Mouse (Mus musculus): Measurements from ENCODE around the gene H2al1f. TPM values are rescaled to one million over a fixed set of nuclear protein-coding genes. Genes with fewer than 3 reads are reported as not detected.
"Not testable (repeated sequence)": the region's sequence is repeated elsewhere in the genome, so short reads cannot be mapped to it uniquely, and the experiment has no call there.

Gene H2al1f
- not detected in 2 replicates for total RNA-seq (2015; ENCODE audit: low replicate concordance)
- total RNA-seq (2017; ENCODE audit: low replicate concordance), result not detected in 2 replicates

DNA sequence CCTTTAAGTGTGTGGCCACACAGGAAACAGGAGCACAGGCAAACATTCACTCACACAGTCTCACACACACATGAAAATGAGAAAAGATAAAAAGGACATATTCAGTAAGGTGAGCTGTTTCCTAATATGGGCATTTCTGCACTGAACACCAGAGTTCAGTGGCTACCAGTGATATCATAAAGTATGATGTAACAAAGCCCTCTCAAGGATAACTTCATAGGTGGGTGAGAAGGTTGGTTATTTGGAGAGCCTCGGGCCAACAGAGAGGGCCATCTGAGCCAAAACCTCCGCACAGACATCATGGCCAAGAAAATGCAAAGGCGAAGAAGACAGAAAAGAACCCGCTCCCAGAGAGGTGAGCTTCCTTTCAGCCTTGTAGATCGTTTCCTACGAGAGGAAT is at the start of gene H2al1f:
TSS of gene H2al1f (plus strand) at position 301 of the 400 bp plus-strand sequence.
- not testable (repeated sequence) for ATAC-seq (replicated peaks; ENCODE audit: low FRiP score, poor library complexity, severe bottlenecking)

DNA sequence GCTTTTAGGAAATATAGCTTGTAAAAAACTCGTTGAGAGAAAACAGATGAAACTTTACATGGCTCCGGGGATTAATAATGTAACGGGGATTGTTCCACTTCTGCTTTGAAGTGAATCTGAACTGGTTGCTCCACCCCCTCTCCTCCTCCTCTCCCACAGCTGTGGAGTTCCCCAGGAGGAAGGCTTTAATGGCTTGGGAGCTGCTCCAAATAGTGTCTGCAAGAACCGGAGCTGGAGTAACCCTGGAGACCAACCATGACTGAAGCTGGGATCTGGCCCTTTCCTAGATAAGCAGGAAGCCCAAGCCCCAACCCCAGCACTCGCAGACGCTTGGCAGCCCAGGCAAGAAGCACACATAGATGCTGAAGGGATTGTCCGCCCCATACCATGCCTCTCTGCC is 47.2 kb upstream of the H2al1f start:
- no peak for ATAC-seq (replicated peaks; ENCODE audit: low FRiP score, poor library complexity, severe bottlenecking)

DNA sequence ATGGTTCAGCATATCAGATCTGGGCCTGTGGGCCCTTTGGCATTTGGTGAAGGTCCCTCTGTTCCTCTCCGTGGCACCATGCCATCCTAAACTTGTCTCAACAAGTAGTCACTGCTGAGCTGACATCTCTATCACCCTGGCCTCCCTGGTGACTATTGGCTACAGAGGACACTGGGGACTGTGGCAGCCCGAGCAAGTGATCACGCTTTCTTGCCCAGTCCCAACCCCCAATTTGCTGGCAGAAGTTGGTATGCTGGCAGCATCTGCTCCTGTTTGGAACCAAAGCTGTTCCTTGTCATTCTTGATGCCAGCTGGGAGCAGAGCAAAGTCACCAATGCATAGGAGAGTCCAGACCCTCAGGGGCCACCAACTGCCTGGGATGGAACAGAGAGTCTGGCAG is 45.9 kb upstream of the H2al1f start:
- ATAC-seq (replicated peaks; ENCODE audit: low FRiP score, poor library complexity, severe bottlenecking), result no peak

DNA sequence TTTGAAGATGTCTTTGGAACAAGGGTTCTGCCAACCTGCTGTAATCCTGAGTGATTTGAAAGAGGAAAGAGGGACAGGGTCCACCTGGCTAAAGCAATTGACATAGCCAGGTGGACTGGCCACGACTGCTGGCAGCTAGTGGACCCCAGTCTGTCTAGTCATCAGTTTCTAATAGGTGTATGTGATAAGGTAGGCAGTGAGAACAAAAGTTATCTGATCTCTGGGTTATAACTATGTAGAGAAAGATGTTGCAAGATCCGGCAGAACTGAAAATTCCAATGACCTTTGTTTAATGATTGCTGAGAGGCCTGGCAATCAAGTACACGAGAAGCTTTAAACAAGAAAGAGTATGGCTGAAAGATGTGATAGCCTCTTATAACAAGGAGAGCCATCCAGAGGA is 41.8 kb upstream of the H2al1f start:
- no peak for ATAC-seq (replicated peaks; ENCODE audit: low FRiP score, poor library complexity, severe bottlenecking)

DNA sequence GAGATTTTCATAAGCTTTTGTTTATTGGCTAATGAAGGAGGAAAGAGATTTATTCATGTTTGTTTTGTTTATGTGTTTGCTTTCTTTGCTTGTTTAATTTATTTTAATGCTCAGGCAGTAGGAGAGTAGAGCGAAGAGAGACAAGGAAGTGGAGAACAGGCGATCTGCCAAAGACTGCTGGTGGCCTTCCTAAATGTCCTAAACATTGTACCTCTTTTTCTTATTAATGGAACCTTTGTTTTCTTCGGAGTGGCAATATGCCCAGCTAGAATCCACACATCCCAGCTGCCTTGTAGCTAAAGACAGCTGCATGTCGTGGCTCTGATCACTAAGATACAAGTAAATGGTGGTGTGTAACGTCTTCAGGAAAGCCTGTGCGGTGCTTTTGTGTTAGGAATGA is 37.9 kb upstream of the H2al1f start:
- no peak for ATAC-seq (replicated peaks; ENCODE audit: low FRiP score, poor library complexity, severe bottlenecking)

DNA sequence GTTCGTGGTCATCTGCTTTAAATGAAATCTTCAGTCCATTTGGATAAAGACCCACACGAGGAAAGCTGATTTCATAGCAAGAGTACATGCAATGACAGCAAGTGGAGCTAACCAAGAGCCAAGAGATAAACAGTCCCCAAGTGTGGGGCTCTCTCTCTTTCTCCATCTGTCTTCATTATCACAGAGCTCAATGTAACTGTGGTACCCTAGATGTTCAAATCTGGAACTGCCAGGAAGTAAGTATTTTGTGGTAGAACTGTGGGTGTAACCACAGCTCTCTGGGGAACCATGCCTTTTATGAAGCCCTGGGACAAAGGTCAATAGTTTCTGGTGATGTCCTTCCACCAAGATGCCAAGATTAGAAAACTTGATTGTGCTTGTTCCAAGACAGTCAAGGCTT is 34.2 kb upstream of the H2al1f start:
- no peak for ATAC-seq (replicated peaks; ENCODE audit: low FRiP score, poor library complexity, severe bottlenecking)

DNA sequence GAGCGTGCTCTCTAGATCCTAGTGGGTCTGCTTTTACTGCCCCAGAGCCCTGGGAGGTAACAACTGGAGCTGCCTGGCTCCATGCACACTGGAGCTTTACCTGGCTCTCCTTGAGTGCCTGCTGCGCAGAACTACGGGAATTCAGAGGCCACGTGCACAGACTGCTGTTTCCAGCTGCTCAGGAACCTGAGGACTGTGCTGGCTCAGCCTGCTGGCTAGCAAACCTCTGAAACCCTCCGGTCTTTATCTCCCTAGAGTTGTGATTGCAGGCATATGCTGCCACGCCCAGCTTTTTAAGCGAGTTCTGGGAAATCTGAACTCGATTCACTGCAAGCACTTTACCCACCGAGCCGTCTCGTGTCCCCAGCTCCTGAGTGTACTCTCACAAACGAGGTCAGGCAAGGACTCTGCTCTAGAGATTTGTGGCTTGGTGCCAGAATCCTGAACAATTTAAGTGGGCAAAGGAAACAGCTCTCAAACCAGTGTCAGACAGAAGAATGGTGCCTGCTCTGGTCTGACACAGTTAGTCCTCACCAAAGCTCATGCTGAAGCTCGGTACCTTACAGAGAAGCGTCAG is 26.6 kb upstream of the H2al1f start:
- no peak for ATAC-seq (replicated peaks; ENCODE audit: low FRiP score, poor library complexity, severe bottlenecking)

DNA sequence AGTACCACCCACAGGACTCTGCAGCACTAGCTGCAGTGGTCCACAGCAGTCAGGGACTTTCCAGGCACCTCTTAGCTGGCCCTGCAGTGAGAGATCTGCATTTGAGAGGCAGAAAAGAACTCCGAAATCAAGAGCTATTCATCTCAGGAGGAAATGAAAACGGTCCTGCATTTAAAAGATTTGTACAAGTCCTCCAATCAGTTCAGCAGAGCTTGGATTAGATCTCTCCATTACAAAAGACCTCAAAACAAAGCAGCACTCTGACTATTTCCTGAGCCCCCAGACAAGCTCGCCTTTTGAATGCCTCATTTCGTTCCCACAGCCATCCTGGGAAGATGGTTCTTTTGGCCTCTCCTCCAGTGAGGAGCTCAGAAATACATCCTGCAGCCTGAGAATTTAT is 25.7 kb upstream of the H2al1f start:
- no peak for ATAC-seq (replicated peaks; ENCODE audit: low FRiP score, poor library complexity, severe bottlenecking)

DNA sequence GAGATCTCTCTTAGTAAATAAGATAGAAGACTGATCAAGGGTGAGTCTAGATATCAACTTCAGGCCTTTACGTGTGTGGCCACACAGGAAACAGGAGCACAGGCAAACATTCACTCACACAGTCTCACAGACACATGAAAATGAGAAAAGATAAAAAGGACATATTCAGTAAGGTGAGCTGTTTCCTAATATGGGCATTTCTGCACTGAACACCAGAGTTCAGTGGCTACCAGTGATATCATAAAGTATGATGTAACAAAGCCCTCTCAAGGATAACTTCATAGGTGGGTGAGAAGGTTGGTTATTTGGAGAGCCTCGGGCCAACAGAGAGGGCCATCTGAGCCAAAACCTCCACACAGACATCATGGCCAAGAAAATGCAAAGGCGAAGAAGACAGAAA is 16.0 kb upstream of the H2al1f start, which contains the start of gene H2al1a:
TSS of gene H2al1a (plus strand) at position 301 of the 400 bp plus-strand sequence.
- ATAC-seq (replicated peaks; ENCODE audit: low FRiP score, poor library complexity, severe bottlenecking), result not testable (repeated sequence)

DNA sequence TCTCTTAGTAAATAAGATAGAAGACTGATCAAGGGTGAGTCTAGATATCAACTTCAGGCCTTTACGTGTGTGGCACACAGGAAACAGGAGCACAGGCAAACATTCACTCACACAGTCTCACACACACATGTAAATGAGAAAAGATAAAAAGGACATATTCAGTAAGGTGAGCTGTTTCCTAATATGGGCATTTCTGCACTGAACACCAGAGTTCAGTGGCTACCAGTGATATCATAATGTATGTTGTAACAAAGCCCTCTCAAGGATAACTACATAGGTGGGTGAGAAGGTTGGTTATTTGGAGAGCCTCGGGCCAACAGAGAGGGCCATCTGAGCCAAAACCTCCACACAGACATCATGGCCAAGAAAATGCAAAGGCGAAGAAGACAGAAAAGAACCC is 12.8 kb upstream of the H2al1f start, which contains the start of gene H2al1b:
TSS of gene H2al1b (plus strand) at position 301 of the 400 bp plus-strand sequence.
- ATAC-seq (replicated peaks; ENCODE audit: low FRiP score, poor library complexity, severe bottlenecking), result not testable (repeated sequence)

DNA sequence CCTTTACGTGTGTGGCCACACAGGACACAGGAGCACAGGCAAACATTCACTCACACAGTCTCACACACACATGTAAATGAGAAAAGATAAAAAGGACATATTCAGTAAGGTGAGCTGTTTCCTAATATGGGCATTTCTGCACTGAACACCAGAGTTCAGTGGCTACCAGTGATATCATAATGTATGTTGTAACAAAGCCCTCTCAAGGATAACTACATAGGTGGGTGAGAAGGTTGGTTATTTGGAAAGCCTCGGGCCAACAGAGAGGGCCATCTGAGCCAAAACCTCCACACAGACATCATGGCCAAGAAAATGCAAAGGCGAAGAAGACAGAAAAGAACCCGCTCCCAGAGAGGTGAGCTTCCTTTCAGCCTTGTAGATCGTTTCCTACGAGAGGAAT is 9.6 kb upstream of the H2al1f start, which contains the start of gene H2al1c:
TSS of gene H2al1c (plus strand) at position 301 of the 400 bp plus-strand sequence.
- not testable (repeated sequence) for ATAC-seq (replicated peaks; ENCODE audit: low FRiP score, poor library complexity, severe bottlenecking)

DNA sequence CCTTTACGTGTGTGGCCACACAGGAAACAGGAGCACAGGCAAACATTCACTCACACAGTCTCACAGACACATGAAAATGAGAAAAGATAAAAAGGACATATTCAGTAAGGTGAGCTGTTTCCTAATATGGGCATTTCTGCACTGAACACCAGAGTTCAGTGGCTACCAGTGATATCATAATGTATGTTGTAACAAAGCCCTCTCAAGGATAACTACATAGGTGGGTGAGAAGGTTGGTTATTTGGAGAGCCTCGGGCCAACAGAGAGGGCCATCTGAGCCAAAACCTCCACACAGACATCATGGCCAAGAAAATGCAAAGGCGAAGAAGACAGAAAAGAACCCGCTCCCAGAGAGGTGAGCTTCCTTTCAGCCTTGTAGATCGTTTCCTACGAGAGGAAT is 6.4 kb upstream of the H2al1f start, which contains the start of gene H2al1d:
TSS of gene H2al1d (plus strand) at position 301 of the 400 bp plus-strand sequence.
- ATAC-seq (replicated peaks; ENCODE audit: low FRiP score, poor library complexity, severe bottlenecking), result not testable (repeated sequence)

DNA sequence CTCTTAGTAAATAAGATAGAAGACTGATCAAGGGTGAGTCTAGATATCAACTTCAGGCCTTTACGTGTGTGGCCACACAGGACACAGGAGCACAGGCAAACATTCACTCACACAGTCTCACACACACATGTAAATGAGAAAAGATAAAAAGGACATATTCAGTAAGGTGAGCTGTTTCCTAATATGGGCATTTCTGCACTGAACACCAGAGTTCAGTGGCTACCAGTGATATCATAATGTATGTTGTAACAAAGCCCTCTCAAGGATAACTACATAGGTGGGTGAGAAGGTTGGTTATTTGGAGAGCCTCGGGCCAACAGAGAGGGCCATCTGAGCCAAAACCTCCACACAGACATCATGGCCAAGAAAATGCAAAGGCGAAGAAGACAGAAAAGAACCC is 3.3 kb upstream of the H2al1f start, which contains the start of gene H2al1e:
TSS of gene H2al1e (plus strand) at position 301 of the 400 bp plus-strand sequence.
- not testable (repeated sequence) for ATAC-seq (replicated peaks; ENCODE audit: low FRiP score, poor library complexity, severe bottlenecking)

DNA sequence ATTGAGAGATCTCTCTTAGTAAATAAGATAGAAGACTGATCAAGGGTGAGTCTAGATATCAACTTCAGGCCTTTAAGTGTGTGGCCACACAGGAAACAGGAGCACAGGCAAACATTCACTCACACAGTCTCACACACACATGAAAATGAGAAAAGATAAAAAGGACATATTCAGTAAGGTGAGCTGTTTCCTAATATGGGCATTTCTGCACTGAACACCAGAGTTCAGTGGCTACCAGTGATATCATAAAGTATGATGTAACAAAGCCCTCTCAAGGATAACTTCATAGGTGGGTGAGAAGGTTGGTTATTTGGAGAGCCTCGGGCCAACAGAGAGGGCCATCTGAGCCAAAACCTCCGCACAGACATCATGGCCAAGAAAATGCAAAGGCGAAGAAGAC is 3.0 kb downstream of the H2al1f start, which contains the start of gene H2al1g:
TSS of gene H2al1g (plus strand) at position 301 of the 400 bp plus-strand sequence.
- not testable (repeated sequence) for ATAC-seq (replicated peaks; ENCODE audit: low FRiP score, poor library complexity, severe bottlenecking)

DNA sequence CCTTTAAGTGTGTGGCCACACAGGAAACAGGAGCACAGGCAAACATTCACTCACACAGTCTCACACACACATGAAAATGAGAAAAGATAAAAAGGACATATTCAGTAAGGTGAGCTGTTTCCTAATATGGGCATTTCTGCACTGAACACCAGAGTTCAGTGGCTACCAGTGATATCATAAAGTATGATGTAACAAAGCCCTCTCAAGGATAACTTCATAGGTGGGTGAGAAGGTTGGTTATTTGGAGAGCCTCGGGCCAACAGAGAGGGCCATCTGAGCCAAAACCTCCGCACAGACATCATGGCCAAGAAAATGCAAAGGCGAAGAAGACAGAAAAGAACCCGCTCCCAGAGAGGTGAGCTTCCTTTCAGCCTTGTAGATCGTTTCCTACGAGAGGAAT is 6.2 kb downstream of the H2al1f start, which contains the start of gene H2al1h:
TSS of gene H2al1h (plus strand) at position 301 of the 400 bp plus-strand sequence.
- ATAC-seq (replicated peaks; ENCODE audit: low FRiP score, poor library complexity, severe bottlenecking), result not testable (repeated sequence)

DNA sequence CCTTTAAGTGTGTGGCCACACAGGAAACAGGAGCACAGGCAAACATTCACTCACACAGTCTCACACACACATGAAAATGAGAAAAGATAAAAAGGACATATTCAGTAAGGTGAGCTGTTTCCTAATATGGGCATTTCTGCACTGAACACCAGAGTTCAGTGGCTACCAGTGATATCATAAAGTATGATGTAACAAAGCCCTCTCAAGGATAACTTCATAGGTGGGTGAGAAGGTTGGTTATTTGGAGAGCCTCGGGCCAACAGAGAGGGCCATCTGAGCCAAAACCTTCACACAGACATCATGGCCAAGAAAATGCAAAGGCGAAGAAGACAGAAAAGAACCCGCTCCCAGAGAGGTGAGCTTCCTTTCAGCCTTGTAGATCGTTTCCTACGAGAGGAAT is 9.4 kb downstream of the H2al1f start, which contains the start of gene H2al1i:
TSS of gene H2al1i (plus strand) at position 301 of the 400 bp plus-strand sequence.
- not testable (repeated sequence) for ATAC-seq (replicated peaks; ENCODE audit: low FRiP score, poor library complexity, severe bottlenecking)

DNA sequence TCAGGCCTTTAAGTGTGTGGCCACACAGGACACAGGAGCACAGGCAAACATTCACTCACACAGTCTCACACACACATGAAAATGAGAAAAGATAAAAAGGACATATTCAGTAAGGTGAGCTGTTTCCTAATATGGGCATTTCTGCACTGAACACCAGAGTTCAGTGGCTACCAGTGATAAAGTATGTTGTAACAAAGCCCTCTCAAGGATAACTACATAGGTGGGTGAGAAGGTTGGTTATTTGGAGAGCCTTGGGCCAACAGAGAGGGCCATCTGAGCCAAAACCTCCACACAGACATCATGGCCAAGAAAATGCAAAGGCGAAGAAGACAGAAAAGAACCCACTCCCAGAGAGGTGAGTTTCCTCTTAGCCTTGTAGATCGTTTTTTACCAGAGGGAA is 12.6 kb downstream of the H2al1f start, which contains the start of gene H2al1j:
TSS of gene H2al1j (plus strand) at position 301 of the 400 bp plus-strand sequence.
- not testable (repeated sequence) for ATAC-seq (replicated peaks; ENCODE audit: low FRiP score, poor library complexity, severe bottlenecking)

DNA sequence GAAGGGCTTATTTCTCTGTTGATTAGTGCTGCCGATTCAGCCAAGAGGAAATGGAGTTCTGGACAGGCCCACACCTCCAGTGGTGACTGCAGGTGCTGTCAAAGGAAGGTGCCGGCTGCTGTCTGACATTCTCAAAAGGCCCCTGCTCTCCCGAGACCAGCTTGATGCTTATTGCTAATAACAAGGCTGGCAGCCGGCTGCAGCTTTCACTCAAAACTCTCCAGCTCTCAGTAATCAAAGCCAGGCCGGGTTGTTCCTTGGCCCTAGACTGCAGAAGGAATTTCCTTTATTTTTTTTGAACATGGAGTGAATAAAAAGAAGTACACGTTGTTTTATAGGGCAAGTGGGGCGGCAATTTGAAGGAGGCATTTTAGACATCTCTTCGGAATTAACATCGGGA is 30.8 kb downstream of the H2al1f start:
- no peak for ATAC-seq (replicated peaks; ENCODE audit: low FRiP score, poor library complexity, severe bottlenecking)

DNA sequence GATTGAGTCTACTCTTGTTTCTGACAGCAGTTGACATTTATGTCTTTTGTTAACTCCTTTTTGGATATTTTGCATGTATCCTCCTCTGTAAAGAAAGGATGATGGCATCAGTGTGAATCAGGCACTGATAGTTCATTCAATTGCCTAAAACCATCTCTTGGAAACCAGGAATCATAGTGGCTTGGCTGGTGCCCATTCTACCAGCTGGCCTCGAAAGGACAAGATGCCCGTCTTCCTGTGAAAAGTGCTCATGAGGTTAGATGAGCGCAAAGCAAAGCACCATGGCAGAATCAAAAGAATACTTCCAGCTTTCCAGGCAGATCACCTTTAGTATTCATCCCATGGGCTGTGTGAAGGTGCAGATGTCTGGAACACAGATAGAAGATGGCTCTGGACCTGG is 31.8 kb downstream of the H2al1f start:
- ATAC-seq (replicated peaks; ENCODE audit: low FRiP score, poor library complexity, severe bottlenecking), result no peak

DNA sequence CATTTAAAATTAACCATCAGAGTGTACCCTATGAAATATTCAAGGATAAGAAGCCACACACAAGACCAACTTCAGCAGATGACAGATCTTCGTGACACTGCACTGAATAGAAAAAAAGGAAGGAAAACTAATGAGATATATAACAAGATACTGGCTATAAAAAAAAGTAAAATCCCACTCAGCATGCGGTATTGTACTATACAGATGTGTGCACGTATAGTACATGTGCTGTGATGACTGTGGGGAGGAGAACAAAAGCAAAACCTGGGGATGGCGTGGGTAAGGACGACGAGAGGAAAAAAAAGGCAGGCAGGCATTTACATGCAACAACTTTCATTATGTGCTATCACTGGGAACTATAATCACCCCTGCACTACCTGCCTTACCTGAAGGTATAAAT is 45.9 kb downstream of the H2al1f start:
- no peak for ATAC-seq (replicated peaks; ENCODE audit: low FRiP score, poor library complexity, severe bottlenecking)

DNA sequence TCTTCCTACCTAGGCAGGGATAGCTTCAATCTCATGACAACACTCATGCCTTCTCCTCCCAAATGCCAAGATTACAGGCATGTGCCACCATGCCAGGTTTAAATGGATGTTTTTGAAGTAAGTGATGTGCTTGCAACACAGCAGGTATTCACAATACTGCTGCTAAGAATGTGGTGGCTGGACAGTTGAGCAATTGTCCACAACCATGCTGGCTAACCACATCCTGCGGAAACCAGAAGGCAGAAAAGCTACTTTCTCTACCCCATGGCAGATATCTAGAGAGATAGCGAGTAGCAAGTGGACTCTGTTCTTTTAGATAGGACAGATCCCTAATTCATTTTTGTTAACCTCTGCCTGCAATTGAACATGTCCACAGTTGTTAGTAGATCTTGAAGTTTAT is 46.3 kb downstream of the H2al1f start:
- ATAC-seq (replicated peaks; ENCODE audit: low FRiP score, poor library complexity, severe bottlenecking), result no peak

Measured in erythroblast, adult 5-6 weeks (primary cell).